Mouse (Mus musculus) cerebellum, postnatal 25 days (tissue): ENCODE results near the gene Pom121l2.

ENCODE experiments used
- DNase-seq, 2 experiments: peaks; one replicate each; pipeline ENCODE4 v3.0.0; 2021; ENCODE audit warnings: mixed read lengths in 2 of 2

Pom121l2 gene

DNA sequence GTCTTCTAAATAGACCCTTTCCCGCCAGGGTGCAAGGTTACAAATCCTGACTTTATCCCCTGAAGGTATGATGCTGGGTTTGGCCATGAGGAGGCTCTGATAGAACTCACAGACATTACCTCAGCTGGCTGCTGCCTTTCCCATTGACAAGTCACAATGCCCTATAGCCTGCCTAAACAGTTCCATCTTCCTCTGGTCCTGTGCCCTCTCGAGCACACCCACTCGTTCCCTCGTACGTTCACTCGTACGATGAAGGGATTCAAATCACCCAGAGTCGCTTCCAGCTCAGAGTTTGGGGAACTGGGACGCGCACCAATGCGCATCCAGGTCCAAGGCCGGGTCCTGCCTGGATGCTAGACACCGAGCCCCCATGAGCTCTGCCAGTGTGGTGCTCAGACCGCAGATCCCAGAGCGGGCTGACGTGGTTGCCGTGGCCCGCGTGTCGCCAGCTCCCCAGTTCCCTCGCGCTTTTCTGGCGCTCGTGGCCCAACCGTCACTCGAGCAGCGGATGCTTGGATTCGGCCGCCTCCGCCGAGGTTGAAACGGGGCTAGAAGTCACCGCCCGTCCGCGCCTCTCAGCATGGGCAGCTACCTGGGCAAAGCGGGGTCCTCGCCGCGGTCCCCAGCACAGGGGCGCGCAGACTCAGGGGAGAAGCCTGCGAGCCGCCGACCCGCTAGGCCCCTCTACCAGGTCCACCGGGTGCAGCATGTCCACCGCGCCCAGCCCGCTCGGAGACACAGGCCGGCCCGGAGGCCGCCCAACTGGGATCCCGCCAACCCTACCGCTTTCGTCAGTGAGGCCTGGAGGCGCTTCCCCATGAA lies at the start of gene Pom121l2:
Gene Pom121l2 (plus strand): TSS at position 214 of the 822 bp plus-strand sequence.
- peak; percentile 67 to 72 for DNase-seq

DNA sequence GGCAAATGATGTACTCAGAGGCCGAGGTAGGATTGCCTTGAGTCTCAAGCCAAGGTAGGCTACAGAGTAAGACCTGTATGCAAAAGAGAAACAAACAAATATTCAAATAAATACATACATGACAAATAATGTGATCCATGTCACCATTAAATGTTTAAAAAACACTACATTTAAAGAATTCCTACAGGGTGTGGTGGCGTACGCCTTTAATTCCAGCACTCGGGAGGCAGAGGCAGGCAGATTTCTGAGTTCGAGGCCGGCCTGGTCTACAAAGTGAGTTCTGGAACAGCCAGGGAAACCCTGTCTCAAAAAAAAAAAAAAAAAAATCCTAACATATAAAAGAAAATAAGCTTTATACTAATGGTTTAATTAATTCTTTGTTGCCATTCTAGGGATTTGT lies 49.3 kb upstream of the Pom121l2 start:
- no peak for DNase-seq

DNA sequence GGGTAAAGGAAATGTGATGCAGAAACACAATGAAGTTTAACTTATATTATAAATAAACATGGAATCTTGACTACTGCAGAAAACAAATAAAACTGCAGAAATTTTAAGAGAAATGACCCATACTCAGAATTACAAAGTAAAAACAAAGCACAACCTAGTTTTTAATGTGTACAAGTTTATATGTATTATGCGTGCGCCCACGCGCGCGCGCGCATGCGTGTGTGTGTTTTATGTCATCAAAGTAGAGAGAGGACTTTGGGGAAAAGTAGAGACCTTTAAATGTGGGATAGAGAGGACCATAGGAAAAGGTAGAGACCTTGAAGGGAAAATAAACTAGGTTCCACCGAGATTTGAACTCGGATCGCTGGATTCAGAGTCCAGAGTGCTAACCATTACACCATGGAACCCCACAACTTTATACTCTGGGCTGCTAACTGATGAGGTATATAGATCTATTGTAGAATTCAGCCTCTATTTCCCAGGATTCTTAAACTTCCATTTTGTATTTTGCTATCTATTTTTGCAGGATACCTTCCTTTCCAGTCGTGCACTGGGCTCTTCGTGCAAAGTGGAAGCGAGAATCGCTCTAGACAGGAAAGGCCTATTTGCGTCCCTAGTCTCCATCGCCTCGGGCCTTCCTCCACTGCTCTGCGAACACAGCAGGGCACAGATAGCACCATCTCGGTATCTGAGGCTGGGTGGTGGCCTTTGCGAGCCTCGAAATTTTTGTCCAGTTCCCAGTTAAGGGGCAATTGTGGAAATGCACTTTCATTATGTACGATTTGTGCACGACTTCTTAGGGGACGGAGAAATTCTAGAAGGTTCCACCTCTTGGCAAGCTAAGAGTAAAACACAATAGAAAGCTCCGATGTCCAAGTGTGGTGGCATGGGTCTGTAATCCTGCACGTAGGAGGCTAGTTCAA lies 47.1 kb upstream of the Pom121l2 start:
- peak in 1 of 2 experiments; percentile 15 for DNase-seq

DNA sequence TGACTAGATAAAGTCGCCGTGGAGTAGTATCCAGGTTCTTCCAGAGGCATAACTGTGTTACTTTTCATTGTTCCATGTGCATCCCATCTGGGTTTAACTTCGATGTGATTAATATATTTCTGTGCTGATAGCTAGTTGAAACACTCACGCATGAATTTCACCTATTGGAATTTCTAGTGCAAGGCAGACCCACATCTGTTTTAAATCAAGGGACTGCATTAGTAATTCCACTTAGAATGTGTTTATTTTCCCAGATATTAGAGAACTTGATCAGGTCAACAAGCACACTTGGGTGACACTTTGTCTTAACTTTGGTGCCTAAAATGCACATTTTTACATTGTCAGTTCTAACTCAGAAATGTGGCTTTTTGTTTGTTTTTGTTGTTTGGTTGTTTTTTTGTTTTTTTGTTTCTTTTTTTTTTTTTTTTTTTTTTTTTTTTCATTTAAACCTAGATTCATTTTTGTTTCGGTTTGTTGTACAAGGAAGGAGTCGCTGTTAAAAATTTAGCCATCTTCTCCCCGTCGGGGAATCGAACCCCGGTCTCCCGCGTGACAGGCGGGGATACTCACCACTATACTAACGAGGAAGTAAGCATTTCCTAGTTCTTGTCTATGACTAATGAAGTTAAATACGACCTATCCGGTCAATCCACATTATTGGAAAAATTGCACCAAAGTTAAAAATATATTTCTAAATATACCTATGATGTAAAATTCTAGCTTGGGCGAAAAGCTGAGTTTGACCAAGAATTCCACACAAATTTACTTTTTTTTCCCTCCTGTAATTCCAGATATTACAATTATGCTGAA lies 45.8 kb upstream of the Pom121l2 start:
- DNase-seq: peak; percentile 60 to 70

DNA sequence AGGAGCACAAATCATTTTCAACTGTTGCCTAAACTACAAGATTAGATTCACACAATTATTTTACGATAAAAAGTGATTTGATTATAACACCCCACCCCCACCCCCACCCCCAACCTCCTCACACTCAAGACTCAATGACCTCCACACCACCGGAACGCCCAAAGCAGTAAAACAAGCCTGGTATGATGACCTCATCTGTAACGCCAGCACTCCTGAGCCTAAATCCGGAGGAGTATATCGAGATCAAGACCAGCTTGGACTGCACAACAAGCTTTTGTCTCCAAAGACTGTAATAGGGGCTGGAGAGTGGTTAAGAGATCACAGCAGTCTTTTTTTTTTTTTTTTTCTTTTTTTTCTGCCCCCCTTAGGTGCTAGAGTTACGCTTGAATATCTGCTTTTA lies 45.2 kb upstream of the Pom121l2 start:
- DNase-seq: no peak

DNA sequence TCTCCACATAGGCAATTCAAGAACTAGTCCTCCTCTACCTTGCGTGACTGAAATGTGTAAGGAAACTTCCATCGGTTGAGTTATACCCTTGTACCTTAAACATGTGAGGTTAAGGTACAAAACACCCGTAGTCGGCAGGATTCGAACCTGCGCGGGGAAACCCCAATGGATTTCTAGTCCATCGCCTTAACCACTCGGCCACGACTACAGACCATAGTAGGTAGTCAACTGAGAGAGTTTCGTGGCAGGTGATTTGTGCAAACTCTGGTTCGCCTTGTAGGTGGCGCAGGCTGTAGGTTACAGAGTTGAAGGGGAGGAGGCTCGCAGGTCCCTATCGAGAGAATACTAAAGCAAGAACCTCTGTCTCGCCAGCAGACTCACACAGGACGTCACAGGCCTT lies 44.0 kb upstream of the Pom121l2 start:
- DNase-seq: peak; percentile 22 to 49

DNA sequence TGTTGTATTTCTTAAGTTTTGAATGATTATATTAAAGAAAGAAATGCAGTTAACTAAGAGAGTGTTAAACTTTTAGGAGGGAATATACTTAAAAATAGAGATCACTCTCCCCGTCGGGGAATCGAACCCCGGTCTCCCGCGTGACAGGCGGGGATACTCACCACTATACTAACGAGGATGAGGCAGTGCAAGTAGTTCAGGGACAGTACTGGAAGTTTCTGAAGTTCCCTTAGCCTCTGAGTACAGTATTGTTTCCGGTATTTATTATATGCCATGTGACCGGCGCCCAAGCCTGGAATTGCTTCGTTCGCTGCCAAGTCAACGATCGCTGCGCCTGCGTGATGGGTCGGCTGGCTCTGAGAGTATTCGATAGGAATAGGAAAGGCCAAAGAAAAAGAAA lies 40.8 kb upstream of the Pom121l2 start:
- DNase-seq: peak; percentile 79 to 88

DNA sequence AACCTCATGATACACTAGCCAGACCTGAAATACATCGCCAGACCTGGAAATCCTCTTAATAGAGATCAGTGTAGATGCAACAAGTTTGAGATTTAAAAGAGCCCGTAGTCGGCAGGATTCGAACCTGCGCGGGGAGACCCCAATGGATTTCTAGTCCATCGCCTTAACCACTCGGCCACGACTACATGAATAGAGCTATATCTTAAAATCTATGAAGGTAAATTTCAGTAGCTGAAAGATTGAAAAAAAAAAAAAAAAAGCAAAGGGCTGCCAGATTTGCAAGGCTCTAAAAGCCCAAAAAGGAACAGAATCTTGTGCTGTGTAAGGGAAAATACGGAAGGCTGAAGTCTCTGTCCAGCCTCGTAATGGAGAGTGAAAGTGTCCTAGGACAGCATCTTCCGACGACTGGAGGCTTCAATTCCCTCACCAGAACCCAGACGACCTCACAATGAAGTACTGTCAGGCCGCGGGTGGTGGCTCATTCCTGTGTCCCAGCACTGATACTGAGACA lies 40.1 kb upstream of the Pom121l2 start:
- DNase-seq: peak; percentile 87 to 89

DNA sequence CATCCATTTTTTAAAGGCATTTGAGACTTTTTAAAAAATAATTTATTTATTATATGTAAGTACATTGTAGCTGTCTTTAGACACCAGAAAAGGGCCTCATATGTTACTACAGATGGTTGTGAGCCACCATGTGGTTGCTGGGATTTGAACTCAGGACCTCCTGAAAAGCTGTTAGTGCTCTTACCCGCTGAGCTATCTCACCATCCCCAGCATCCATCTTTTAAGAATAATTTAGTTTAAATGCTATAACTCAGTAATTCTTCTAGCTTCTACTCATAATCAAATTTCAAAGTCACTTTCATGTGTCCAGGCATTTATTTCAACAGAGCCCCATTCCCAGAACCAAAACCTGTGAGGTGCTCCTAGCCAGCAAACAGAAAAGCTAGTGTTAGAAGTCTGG lies 37.4 kb upstream of the Pom121l2 start:
- DNase-seq: no peak

DNA sequence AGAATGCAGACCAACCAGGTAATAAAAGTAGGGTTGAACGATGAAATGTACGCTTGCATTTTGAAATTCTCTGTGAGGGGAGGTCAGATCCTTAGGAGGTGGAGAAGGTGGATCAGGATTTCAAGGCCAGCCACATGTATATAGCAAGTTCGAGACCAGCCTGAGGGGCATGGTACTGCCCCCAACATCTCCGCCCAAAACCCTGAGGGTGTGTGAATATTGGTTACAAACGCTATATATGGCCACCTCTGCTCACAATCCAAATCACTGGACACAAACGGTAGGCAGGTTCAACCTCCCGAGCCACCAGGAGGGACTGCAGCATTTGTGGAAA lies 36.4 kb upstream of the Pom121l2 start:
- DNase-seq: peak in 1 of 2 experiments; percentile 90

DNA sequence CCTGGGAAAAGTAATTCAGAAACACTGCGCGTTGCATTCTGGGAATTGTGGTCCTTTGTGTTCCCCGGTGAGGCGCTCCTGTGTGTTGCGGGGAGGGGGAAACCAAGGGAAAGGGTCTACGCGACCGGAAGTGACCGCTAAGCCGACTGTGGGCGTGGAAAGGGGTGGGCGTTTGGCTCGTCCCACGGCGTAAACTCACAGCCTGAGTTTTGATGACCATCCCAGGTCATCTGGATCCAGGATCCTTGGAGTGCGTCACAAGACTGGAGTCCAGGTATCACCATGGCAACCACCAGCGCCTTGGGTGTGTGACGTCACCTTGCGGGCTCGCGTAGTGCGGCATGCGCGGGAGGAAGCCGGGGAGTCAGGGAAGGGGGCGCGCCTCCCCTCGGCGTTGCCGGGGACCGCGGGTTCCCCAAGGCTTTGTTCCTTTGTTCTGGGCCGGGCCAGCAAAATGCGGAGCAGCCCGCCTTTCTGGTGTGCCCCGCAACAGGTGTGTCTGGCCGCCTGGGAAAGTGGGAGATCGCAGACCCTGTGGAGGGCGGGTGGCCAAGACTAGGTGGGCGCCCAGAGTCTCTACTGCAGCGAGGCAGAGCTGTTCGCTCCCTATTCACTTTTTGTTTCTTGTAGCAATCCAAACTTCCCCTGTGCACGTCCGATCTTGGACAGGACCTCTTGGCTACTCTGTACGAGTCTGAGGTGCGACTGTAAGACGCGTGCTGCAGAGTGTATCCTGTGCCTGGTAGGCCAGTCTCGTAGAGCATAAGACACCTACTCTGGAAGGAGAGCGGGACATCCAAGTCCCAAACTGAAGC lies 35.9 kb upstream of the Pom121l2 start, which contains the start of gene Zfp184:
Gene Zfp184 (plus strand): TSS at position 169 of the 815 bp plus-strand sequence.
- peak; percentile 89 to 90 for DNase-seq

DNA sequence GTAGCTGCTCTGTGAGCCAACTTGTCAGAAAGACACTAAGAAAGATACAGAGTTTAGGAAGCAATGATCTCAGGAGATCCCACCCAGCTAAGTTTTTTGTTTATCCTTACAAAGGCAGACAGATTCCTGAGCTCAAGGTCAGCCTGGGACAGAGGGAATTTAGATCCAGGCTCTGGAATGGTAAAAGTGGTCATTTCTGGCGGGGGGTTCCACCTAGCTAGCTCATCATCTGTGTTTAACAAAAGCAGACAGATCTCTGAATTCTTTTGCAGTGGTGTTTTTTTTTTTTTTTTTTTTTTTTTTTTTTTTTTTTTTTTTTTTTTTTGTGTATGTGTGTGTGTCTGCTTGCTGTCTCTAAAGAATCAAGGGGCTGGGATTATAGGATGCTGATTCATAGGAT lies 11.7 kb upstream of the Pom121l2 start:
- DNase-seq: no peak

DNA sequence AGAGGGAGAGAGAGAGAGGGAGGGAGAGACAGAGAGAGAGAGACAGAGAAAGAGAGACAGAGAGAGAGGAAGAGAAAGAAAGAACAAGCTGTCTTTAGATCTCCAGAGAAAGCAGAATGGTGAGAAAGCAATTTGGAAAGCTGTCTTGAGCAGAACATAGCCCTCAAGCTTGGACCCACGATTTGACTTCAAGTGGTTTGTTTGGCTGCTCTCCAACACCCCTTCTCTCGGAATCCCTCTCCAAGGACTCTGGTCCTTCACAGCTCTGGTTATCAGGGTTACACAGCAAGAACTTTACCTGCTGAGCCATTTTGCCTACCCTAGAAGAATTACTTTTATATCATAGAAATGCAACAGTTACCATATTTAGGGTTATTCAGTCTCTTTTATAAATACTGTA lies 11.2 kb upstream of the Pom121l2 start:
- DNase-seq: no peak

DNA sequence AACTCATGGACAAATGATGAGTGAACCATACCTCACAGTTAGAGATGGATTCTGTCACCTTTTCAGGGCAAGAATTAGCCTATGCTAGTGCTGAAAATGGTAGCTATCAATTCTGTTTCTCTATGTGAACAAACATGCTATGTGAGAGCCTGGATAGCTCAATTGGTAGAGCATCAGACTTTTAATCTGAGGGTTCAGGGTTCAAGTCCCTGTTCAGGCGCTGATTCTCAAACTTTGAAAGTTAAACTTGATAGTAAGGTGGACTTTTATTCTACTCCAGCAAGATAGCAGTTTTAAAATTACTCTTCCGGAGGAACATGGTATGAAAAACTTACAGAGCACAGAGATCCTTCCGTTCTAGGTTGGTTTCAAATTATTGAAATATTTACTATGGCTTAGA lies 9.4 kb upstream of the Pom121l2 start:
- DNase-seq: peak in 1 of 2 experiments; percentile 41

DNA sequence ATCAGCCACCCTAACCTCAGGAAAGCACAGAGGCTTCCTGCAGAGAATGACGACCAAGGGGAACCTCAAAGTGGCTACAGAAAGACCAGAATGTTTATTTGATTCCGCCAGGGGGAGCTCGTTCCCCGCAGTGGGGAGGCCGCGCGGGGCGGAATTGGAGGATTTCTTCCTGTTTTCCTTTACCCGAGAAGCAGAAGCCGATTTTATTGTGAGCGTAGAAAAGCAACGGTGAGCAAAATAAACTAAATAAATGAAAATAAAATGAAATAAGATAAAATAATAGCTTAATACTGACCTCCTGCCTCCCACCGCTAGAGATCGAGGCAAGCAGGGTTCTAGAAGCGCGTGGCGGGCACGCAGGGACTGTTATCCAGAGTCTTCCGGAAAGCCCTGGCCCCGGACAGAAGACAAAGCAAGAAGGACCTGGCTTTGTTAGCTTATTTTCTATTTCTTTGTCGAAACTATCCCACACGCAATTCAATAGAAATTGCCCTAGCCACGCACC lies 6.7 kb upstream of the Pom121l2 start:
- DNase-seq: peak; percentile 93 to 94

DNA sequence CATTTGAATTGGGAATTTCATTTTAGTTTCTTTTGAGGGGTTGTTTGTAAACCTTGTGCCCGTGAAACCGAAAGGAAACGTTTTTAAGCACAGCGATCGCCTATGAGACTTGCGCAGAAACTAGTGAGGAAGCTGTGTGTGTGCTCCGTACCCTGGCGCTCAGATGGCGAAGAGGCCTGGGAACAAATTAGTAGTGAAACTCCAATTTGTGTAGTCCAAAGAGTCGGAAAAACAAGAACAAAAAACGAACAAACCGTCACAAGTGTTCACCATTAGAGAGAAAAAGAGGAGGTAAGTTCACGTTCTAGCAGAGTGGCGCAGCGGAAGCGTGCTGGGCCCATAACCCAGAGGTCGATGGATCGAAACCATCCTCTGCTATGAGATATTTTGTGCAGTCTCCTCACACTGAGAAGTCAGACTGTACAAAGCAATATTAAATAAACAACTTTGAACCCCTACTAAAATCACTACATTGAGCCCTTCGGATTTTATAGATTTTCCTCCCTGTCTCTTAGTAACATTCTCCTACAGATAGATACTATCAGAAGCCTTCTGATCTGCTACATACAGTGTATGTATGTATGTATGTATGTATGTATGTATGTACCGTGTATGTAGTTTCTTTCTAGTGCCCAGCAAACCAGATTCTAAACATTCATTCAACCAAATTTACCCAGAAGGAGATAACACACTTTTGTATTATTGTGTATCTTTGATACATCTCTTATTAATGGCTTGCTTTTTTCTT lies 6.1 kb upstream of the Pom121l2 start:
- DNase-seq: peak; percentile 76 to 84

DNA sequence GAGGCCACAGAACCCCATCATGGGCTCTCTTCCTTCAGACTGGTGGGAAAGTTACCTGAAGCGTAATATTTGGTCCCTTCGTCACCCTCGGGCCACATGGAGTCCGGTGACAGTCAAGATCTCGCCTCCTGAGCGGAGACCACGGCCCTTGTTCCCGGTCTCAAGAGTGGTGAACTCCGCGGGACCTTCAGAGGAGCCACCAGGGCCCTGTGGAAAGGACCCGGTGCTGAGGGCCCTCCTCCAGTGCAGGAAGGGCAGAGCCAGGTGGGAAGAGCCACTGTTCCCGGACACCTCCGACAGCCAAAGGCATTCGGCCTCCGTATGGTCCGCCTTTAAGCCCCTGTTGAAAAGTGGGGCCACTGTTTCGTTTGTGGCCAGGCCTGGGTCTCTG lies 804 bp downstream of the Pom121l2 start:
- no peak for DNase-seq

DNA sequence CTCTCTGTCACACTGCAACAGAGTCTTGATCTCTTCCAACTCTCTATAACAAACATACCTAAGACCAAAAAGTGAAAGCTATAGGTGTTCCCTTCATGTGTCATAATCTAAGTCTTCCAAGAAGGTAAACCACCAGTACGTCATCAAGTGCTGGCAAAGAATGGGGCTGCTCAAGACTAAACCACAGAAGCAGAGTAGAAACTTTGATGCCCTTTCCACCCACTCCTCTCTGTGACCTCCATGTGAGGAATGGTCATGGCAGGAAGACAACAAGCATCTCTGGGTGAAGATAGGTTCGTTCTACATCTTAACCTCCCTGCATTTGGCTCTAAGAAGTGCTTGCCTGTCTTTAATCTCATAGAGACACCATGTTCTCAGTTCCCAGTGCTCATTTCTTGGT lies 3.5 kb downstream of the Pom121l2 start:
- DNase-seq: no peak

DNA sequence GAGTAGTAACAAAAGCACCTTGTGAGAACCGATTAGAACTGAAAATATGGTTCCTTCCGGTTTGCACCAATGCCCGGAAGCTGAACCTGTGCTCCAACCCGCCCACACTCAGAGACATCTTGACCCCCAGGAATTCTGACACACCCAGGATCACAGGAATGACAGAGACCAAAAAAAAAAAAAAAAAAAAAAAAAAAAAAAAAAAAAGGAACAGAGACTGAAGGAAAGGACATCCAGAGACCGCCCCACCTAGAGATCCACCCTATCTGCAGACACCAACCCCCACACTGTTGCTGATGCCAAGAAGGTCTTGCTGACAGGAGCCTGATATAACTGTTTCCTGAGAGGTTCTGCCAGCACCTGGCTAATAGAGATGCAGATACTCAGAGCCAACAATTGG lies 11.6 kb downstream of the Pom121l2 start:
- no peak for DNase-seq

DNA sequence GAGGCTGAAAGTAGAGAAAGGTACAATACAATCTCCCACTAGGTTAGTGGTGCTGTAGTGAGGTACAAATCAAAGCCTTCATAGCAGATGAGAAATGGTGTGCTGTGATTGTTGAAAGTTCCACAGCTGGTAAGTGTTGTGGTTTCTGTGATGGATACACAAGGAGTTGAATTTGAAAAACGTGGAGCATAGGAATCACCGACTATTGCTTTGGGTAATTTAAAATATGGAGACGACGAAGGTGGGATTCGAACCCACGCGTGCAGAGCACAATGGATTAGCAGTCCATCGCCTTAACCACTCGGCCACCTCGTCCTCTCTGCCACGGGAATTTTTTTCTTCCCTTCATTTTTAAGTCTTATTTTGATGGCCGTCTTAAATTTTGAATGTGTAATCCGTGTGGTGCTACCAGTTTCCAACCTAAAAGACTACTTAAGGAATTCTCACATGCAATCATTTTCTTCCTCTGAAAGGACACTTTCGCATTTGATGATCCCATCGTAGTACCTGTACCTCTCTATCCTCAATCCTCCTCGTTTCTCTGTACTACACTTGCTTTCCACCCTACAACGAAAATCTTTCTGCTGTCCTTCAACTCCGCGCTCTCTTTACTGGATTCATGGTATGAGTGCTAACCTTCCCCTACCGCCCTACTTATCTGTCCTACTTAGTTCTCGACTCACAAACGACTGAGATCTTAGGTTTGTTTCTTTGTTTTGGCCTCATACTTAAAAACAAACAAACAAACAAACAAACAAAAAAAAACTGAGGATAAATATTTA lies 13.2 kb downstream of the Pom121l2 start:
- peak; percentile 48 to 51 for DNase-seq
